Mouse (Mus musculus): ENCODE measurements around the gene Ptn. TPM values are rescaled to one million over a fixed set of nuclear protein-coding genes. Genes with fewer than 3 reads are reported as not detected.

Ptn gene
- 1 to 10 TPM in 1 of 2 experiments, under 1 TPM in 1; 0.46 to 2.8 TPM for polyA plus RNA-seq (2017; shearing (Covaris generic))

GRCm38 (mm10) chr6:36809747-36810285 lies at the start of gene Ptn:
TSS of gene Ptn (minus strand) at chr6:36810220.

Data from inflammation-experienced regulatory T-cells (primary cell).